Mouse (Mus musculus) neural tube, embryonic 13.5 days (tissue): ENCODE data around the gene Lrig2. TPM values are rescaled to one million over a fixed set of nuclear protein-coding genes. Genes with fewer than 3 reads are reported as not detected.

Experiments
- ATAC-seq: fragments of 200-750 bp; cut with Nextera tagmentation; 2 replicates; pipeline ENCODE4 v1.8.0; 2017; ENCODE audit warnings: low read depth, mild to moderate bottlenecking, moderate TSS enrichment, moderate library complexity
- H3K27ac ChIP-seq: fragments of 300-500 bp; sonication (generic); replicated peaks from 2 replicates; pipeline ENCODE4 v1.5.1; 2015; ENCODE audit warnings: moderate library complexity, mild to moderate bottlenecking, inconsistent platforms
- H3K27me3 ChIP-seq: fragments of 300-500 bp; sonication (generic); 2 replicates; pipeline ENCODE4 v1.6.1; 2015; ENCODE audit warnings: mild to moderate bottlenecking, inconsistent platforms
- H3K36me3 ChIP-seq: fragments of 300-500 bp; sonication (generic); 2 replicates; pipeline ENCODE4 v1.6.1; 2015; ENCODE audit warnings: mild to moderate bottlenecking, inconsistent platforms
- H3K4me1 ChIP-seq: fragments of 300-500 bp; sonication (generic); replicated peaks from 2 replicates; pipeline ENCODE4 v1.6.1; 2015; ENCODE audit warnings: inconsistent platforms
- H3K4me2 ChIP-seq: fragments of 300-500 bp; sonication (generic); 2 replicates; pipeline ENCODE4 v1.6.1; 2015; ENCODE audit warnings: inconsistent platforms, mild to moderate bottlenecking, moderate library complexity
- H3K4me3 ChIP-seq: fragments of 300-500 bp; sonication (generic); 2 replicates; pipeline ENCODE4 v1.5.1; 2015; ENCODE audit warnings: mild to moderate bottlenecking, inconsistent platforms
- H3K9ac ChIP-seq: fragments of 300-500 bp; sonication (generic); 2 replicates; pipeline ENCODE4 v1.6.1; 2015; ENCODE audit warnings: moderate library complexity, mild to moderate bottlenecking, inconsistent platforms
- H3K9me3 ChIP-seq: fragments of 300-500 bp; sonication (generic); 2 replicates; pipeline ENCODE4 v1.6.1; 2016; ENCODE audit warnings: inconsistent platforms
- WGBS: fragments of 180-500 bp; shearing (Covaris S2); methylation state at CpG from one replicate; pipeline ENCODE4 v1.1.7; 2015; 5-methylcytosine and 5-hydroxymethylcytosine counted together
- polyA plus RNA-seq: library from polyadenylated mRNA; unstranded; fragments of >200 nt; fragmentation: Nextera tagmentation; extraction: Ambion mirVana; gene quantifications from 2 replicates; pipeline ENCODE4 v1.2.1, GENCODE M21; 2015

Lrig2 gene
- polyA plus RNA-seq, 1 experiment from 2014 or later: 29.3 TPM

- ATAC-seq: no peak
- Histone ChIP-seq H3K36me3 (no peaks in the 10 kb centered on the region), H3K27me3 (no peaks in the 10 kb centered on the region), H3K4me1 (peaks cover 9% of the 10 kb centered on the region; the same call in 1 of the 2 replicates), H3K9ac (no peak overlapping the region), H3K9me3 (no peaks in the 10 kb centered on the region), H3K27ac (no peak overlapping the region), H3K4me3 (no peak overlapping the region), H3K4me2 (no peak overlapping the region)
- WGBS: 76% methylated on average over 1 of the region's 1 CpGs
Measured at GRCm38 (mm10) chr3:104525029-104525428, 13.3 kb upstream of the Lrig2 start.

GRCm38 (mm10) chr3:104523333-104523871 lies 11.7 kb upstream of the Lrig2 start:
- H3K4me1 ChIP-seq: peaks cover 9% of the 10 kb centered on the region; the same call in 1 of the 2 replicates
- ATAC-seq: no peak
- H3K9me3 ChIP-seq: no peaks in the 10 kb centered on the region
- H3K27me3 ChIP-seq: no peaks in the 10 kb centered on the region
- H3K36me3 ChIP-seq: no peaks in the 10 kb centered on the region
- no peak overlapping the region for H3K27ac ChIP-seq
- WGBS: 72% methylated on average over 4 of the region's 4 CpGs
- H3K4me3 ChIP-seq: no peak overlapping the region
- H3K9ac ChIP-seq: no peak overlapping the region
- H3K4me2 ChIP-seq: no peak overlapping the region

DNA sequence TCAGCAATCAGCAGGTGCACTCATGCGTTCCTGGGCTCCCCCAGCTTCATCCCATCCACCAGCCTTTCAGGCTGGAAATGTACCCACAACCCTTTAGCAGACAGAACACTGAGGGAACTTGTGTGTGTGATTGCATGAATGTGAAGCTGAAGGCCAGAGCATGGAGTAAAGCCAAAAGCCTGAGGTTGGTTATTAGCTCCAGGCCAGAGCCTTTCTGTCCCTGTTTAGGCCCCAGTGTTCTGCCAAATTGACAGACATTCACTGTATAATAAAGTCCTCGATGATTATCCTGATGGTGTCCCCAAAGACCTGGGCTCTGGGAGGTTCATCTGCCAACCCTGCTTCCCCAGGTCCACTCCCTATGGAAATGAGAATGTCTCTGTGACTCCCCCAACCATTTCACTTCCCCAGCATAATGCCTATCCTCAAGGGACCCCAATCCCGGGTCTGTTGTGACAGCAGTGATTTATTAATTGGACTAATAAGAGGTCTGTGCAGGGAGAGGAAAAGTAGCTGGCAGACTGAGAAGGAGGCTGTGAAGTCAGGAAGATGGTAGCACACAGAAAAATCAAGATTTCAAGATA lies 9.7 kb upstream of the Lrig2 start:
- H3K36me3 ChIP-seq: no peaks in the 10 kb centered on the region
- no peak overlapping the region for H3K4me3 ChIP-seq
- 30% methylated on average over 3 of the region's 3 CpGs for WGBS
- peak; percentile 23; the same call in 1 of the 2 replicates for ATAC-seq
- H3K9ac ChIP-seq: no peak overlapping the region
- H3K27ac ChIP-seq: peak overlapping the region; percentile 35; the same call in 1 of the 2 replicates
- H3K9me3 ChIP-seq: no peaks in the 10 kb centered on the region
- H3K4me2 ChIP-seq: no peak overlapping the region
- H3K27me3 ChIP-seq: no peaks in the 10 kb centered on the region
- peaks cover 9% of the 10 kb centered on the region; the same call in 1 of the 2 replicates for H3K4me1 ChIP-seq

DNA sequence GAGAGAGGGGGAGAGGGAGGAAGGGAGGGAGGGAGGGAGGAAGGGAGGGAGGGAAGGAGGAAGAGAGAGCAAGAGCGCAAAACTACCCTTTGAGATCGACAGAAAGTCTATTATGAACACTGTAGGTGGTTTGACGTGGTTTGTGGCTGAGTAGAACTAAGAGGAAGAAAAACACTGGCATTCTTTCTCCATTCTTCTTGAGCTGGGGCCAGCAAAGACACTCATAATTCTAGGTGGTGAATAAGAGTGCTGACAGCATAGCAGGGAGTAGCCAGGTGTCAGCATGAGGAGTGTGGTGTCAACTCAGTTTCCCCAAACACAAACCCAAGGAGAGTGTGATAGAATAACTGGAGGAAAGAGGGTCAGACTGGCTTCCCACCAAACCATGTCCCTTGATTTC lies 8.8 kb upstream of the Lrig2 start:
- no peak overlapping the region for H3K9ac ChIP-seq
- H3K27me3 ChIP-seq: no peaks in the 10 kb centered on the region
- H3K4me1 ChIP-seq: peaks cover 9% of the 10 kb centered on the region; the same call in 1 of the 2 replicates
- ATAC-seq: no peak
- no peaks in the 10 kb centered on the region for H3K9me3 ChIP-seq
- 55% methylated on average over 3 of the region's 3 CpGs for WGBS
- H3K36me3 ChIP-seq: no peaks in the 10 kb centered on the region
- no peak overlapping the region for H3K4me3 ChIP-seq
- no peak overlapping the region for H3K4me2 ChIP-seq
- H3K27ac ChIP-seq: no peak overlapping the region

- 69% methylated on average over 6 of the region's 6 CpGs for WGBS
- no peak overlapping the region for H3K4me2 ChIP-seq
- no peaks in the 10 kb centered on the region for H3K9me3 ChIP-seq
- H3K27me3 ChIP-seq: no peaks in the 10 kb centered on the region
- H3K27ac ChIP-seq: no peak overlapping the region
- H3K4me1 ChIP-seq: peaks cover 9% of the 10 kb centered on the region; the same call in 1 of the 2 replicates
- no peaks in the 10 kb centered on the region for H3K36me3 ChIP-seq
- no peak overlapping the region for H3K9ac ChIP-seq
- no peak for ATAC-seq
- no peak overlapping the region for H3K4me3 ChIP-seq
Measured at GRCm38 (mm10) chr3:104518931-104519330, 7.2 kb upstream of the Lrig2 start.

DNA sequence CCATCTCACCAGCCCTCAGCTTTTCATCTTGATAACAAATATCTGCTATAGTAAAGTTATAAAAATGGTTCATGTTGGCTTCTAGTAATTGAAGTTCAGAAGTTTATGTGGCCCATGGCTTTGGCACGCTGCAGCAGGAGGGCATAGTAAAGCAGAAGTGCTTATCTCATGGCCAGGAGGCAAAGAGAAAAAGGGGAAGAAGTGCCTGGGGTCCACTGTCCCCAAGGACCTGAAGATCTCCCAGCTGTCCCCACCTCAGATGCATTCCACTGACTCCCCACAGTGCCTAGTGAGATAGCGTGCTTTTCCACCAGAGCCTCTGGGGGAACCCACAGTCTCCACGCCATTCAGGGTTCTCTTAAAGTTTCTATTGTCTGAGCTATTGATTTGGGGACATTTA lies 6.7 kb upstream of the Lrig2 start:
- 83% methylated on average over 3 of the region's 3 CpGs for WGBS
- H3K27ac ChIP-seq: no peak overlapping the region
- ATAC-seq: no peak
- H3K4me3 ChIP-seq: no peak overlapping the region
- H3K4me2 ChIP-seq: no peak overlapping the region
- H3K36me3 ChIP-seq: no peaks in the 10 kb centered on the region
- H3K27me3 ChIP-seq: no peaks in the 10 kb centered on the region
- peaks cover 9% of the 10 kb centered on the region; the same call in 1 of the 2 replicates for H3K4me1 ChIP-seq
- H3K9me3 ChIP-seq: no peaks in the 10 kb centered on the region
- no peak overlapping the region for H3K9ac ChIP-seq

GRCm38 (mm10) chr3:104517161-104517560 lies 5.4 kb upstream of the Lrig2 start:
- no peak overlapping the region for H3K4me2 ChIP-seq
- no peak for ATAC-seq

DNA sequence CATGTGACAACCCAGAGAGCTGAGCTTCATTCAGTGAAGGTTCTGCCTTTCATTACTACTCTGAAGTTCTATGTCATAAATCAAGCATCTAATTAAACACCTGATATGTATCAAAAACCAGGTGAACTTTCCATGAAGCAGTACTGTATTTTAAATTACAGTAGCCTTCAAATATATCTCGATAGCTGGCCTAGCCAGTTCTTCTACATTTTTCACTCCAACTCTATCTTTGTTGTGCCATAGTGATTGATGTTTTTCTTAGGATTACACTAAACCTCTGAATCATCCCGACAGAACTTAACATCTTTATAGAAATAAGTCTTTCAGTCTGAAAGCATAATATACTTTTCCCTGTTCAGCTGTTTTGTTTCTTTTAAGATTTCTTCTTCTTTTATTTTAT lies 2.8 kb upstream of the Lrig2 start:
- Histone ChIP-seq H3K4me3 (no peak overlapping the region), H3K4me1 (peaks cover 14% of the 10 kb centered on the region), H3K9me3 (no peaks in the 10 kb centered on the region), H3K27ac (no peak overlapping the region), H3K4me2 (no peak overlapping the region), H3K9ac (no peak overlapping the region), H3K27me3 (no peaks in the 10 kb centered on the region), H3K36me3 (no peaks in the 10 kb centered on the region)
- 89% methylated on average over 2 of the region's 2 CpGs for WGBS
- no peak for ATAC-seq

More at GRCm38 (mm10) chr3:104517161-104517560, 5.4 kb upstream of the Lrig2 start:
- no peak overlapping the region for H3K4me3 ChIP-seq
- no peak overlapping the region for H3K9ac ChIP-seq
- whole genome bisulfite sequencing: 83% methylated on average over 5 of the region's 5 CpGs
- no peaks in the 10 kb centered on the region for H3K9me3 ChIP-seq
- no peaks in the 10 kb centered on the region for H3K27me3 ChIP-seq
- no peak overlapping the region for H3K27ac ChIP-seq
- H3K4me1 ChIP-seq: peaks cover 16% of the 10 kb centered on the region
- no peaks in the 10 kb centered on the region for H3K36me3 ChIP-seq

DNA sequence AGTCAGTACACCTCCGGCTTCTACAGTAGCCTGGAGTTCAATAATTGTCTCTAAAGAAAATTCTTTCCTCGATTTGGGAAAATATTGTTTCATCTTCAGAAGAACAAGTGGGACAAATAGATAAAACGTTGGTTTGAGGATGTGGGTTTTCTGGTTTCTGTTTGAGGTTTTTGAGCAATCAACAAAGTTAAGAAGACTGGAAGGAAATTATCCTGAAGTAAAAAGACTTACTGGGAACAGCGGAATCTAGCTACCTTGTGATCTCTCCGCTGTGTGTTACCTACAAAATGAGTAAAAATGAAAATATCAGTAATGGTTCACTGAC lies 668 bp upstream of the Lrig2 start:
- peaks cover 33% of the 10 kb centered on the region for H3K4me1 ChIP-seq
- ATAC-seq: no peak
- WGBS: 28% methylated on average over 5 of the region's 5 CpGs
- H3K9ac ChIP-seq: peak overlapping the region; percentile 73
- H3K36me3 ChIP-seq: no peaks in the 10 kb centered on the region
- H3K9me3 ChIP-seq: no peaks in the 10 kb centered on the region
- peak overlapping the region; percentile 99 for H3K27ac ChIP-seq
- peak overlapping the region; percentile 65 for H3K4me2 ChIP-seq
- peak overlapping the region; percentile 69 for H3K4me3 ChIP-seq
- H3K27me3 ChIP-seq: no peaks in the 10 kb centered on the region

DNA sequence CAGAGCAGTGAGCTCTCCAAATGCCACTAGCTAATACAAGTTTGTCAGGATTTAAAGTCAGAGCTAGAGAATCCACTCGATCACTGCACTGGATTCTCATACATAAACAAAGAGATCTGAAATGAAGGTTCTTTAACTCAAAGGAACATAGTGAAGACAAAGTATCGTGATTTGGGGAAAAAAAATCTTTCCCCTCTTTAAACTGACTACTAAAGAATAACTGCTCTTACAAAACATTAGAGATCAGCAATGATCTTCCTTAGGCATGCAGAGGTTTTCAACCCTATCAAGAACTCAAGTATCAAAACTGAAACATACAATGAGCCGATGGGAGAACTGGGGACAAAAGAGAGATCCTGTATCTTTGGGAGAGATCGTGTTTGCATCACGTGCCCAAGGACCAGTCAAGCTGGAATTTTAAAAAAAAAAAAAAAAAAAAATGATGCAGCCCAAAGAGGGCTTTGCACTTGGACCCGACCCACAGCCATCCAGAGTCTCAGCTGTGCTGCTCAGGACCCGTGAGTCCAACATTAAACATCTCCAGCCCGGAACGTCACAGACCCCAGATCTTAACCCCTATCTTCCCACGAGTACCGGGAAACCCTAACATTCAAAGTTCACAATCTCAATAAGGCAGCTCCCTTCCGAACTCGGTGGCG lies 818 bp downstream of the Lrig2 start:
- Histone ChIP-seq H3K4me1 (peaks cover 33% of the 10 kb centered on the region), H3K9ac (peak overlapping the region; percentile 81), H3K4me3 (peak overlapping the region; percentile 69), H3K4me2 (peak overlapping the region; percentile 80), H3K27me3 (no peaks in the 10 kb centered on the region), H3K27ac (peak overlapping the region; percentile 99), H3K36me3 (no peaks in the 10 kb centered on the region), H3K9me3 (no peaks in the 10 kb centered on the region)
- 1% methylated on average over 14 of the region's 14 CpGs for WGBS
- ATAC-seq: peak; percentile 52

- no peak overlapping the region for H3K4me3 ChIP-seq
- 70% methylated on average over 2 of the region's 2 CpGs for WGBS
- no peak overlapping the region for H3K9ac ChIP-seq
Measured at GRCm38 (mm10) chr3:104501648-104502047, 10.1 kb downstream of the Lrig2 start.

GRCm38 (mm10) chr3:104500881-104501280 lies 10.8 kb downstream of the Lrig2 start:
- Histone ChIP-seq H3K9me3 (no peaks in the 10 kb centered on the region), H3K27ac (peak overlapping the region; percentile 64), H3K4me2 (0 out of 2 replicates have a peak overlapping the region, but pooled peaks have one; percentile 14), H3K9ac (no peak overlapping the region), H3K36me3 (peaks cover 11% of the 10 kb centered on the region), H3K4me1 (peaks cover 28% of the 10 kb centered on the region), H3K4me3 (no peak overlapping the region), H3K27me3 (no peaks in the 10 kb centered on the region)
- ATAC-seq: peak; percentile 81
- 53% methylated on average over 2 of the region's 2 CpGs for WGBS

More at GRCm38 (mm10) chr3:104501648-104502047, 10.1 kb downstream of the Lrig2 start:
- ATAC-seq: no peak
- peaks cover 28% of the 10 kb centered on the region for H3K4me1 ChIP-seq
- H3K9me3 ChIP-seq: no peaks in the 10 kb centered on the region
- H3K36me3 ChIP-seq: peaks cover 3% of the 10 kb centered on the region
- peak overlapping the region; percentile 38; the same call in 1 of the 2 replicates for H3K27ac ChIP-seq
- no peaks in the 10 kb centered on the region for H3K27me3 ChIP-seq
- no peak overlapping the region for H3K4me2 ChIP-seq
